Mouse (Mus musculus) urinary bladder, postnatal 25 days (tissue): ENCODE data around the gene Rexo4.

ENCODE experiments used
- DNase-seq: peaks from one replicate; pipeline ENCODE4 v3.0.0; 2022; ENCODE audit warnings: low spot score

The Rexo4 gene

GRCm38 (mm10) chr2:26910124-26910993 lies 53.8 kb downstream of the Rexo4 start, which contains the start of the genes Med22 and Rpl7a:
TSS of gene Med22 (minus strand) at chr2:26910677.
TSS of gene Rpl7a (plus strand) at chr2:26910764.
- peak; percentile 100 for DNase-seq

- no peak for DNase-seq
Measured at GRCm38 (mm10) chr2:26909387-26909784, 54.8 kb downstream of the Rexo4 start.

- no peak for DNase-seq
Measured at GRCm38 (mm10) chr2:26908710-26909386, 55.3 kb downstream of the Rexo4 start.

- DNase-seq, result no peak
Measured at GRCm38 (mm10) chr2:26907109-26907508, 57.1 kb downstream of the Rexo4 start.

GRCm38 (mm10) chr2:26906431-26906830 lies 57.8 kb downstream of the Rexo4 start:
- no peak for DNase-seq

GRCm38 (mm10) chr2:26905936-26906335 lies 58.2 kb downstream of the Rexo4 start:
- no peak for DNase-seq
